Mouse (Mus musculus) intestine, embryonic 15.5 days (tissue): ENCODE results near the gene Bcl2l14. TPM values are rescaled to one million over a fixed set of nuclear protein-coding genes. Genes with fewer than 3 reads are reported as not detected.
A peak's percentile ranks its signal among the peaks of the same experiment; 100 is the strongest.

ENCODE experiments used
- ATAC-seq: fragments of 200-750 bp; cut with Nextera tagmentation; 2 replicates; pipeline ENCODE4 v1.8.0; 2017; ENCODE audit warnings: moderate TSS enrichment, moderate library complexity
- H3K27ac ChIP-seq: fragments of 300-500 bp; sonication (generic); 2 replicates; pipeline ENCODE4 v1.5.1; 2015; ENCODE audit warnings: mild to moderate bottlenecking, inconsistent platforms
- H3K27me3 ChIP-seq: fragments of 300-500 bp; sonication (generic); replicated peaks from 2 replicates; pipeline ENCODE4 v1.6.1; 2015; ENCODE audit warnings: inconsistent platforms
- H3K36me3 ChIP-seq: fragments of 300-500 bp; sonication (generic); 2 replicates; pipeline ENCODE4 v1.6.1; 2015; ENCODE audit warnings: inconsistent platforms
- H3K4me1 ChIP-seq: fragments of 300-500 bp; sonication (generic); replicated peaks from 2 replicates; pipeline ENCODE4 v1.6.1; 2015; ENCODE audit warnings: inconsistent platforms
- H3K4me2 ChIP-seq: fragments of 300-500 bp; sonication (generic); replicated peaks from 2 replicates; pipeline ENCODE4 v1.6.1; 2015; ENCODE audit warnings: mild to moderate bottlenecking, inconsistent platforms
- H3K4me3 ChIP-seq: fragments of 300-500 bp; sonication (generic); replicated peaks from 2 replicates; pipeline ENCODE4 v1.5.1; 2015; ENCODE audit warnings: inconsistent platforms
- H3K9ac ChIP-seq: fragments of 300-500 bp; sonication (generic); 2 replicates; pipeline ENCODE4 v1.6.1; 2015; ENCODE audit warnings: inconsistent platforms
- H3K9me3 ChIP-seq: fragments of 300-500 bp; sonication (generic); 2 replicates; pipeline ENCODE4 v1.6.1; 2016; ENCODE audit warnings: inconsistent platforms
- WGBS: fragments of 180-500 bp; shearing (Covaris S2); methylation state at CpG from one replicate; pipeline ENCODE4 v1.1.7; 2015; 5-methylcytosine and 5-hydroxymethylcytosine counted together
- polyA plus RNA-seq: library from polyadenylated mRNA; unstranded; fragments of >200 nt; fragmentation: Nextera tagmentation; extraction: Ambion mirVana; gene quantifications from 2 replicates; pipeline ENCODE4 v1.2.1, GENCODE M21; 2015

Bcl2l14 gene
- polyA plus RNA-seq, 1 experiment from 2014 or later, result 3.9 TPM

DNA sequence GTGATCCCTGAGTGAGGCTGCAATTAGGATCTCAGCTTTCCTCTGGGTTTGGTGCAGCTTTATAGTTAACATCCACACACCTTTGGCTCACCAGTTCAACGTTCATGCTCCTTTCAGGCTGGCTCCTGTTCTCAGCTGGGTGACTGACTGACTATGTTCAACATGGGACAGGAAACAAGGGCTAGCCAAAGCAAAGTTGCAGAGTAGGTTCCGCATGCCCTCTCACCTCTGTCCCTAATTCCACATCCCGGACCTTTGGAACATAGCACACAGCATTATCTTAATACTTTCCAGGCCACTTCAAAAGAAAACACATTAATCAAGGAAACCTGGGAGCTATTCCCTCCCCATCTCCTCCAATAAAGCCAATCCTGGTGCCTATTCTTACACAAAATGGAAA is 18.3 kb upstream of the Bcl2l14 start:
- no peak for ATAC-seq
- Histone ChIP-seq H3K36me3 (no peaks in the 10 kb centered on the region), H3K4me1 (no peaks in the 10 kb centered on the region), H3K4me2 (no peak overlapping the region), H3K9me3 (no peaks in the 10 kb centered on the region), H3K9ac (no peak overlapping the region), H3K27ac (no peak overlapping the region), H3K27me3 (no peaks in the 10 kb centered on the region), H3K4me3 (no peak overlapping the region)
- 71% methylated on average over 3 of the region's 3 CpGs for WGBS

DNA sequence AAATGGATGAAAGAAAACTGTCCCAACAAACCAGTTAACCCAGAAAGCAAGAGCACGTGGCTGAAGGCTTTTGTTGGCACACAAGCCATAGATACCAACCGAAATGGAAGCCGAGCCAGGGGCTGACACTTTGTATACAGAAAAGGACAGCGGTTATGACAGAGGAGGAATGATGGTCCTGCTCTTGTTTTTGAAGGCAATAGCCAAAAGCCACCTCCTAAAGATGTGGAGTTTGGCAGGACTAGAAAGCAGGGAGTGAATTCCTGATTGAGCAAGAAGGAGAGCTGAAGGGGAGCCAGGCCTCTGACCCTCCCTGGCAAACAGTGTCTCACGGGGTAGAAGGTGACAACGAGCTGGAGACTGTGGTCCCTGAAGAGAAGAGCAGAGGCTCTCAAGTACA is 14.7 kb upstream of the Bcl2l14 start:
- WGBS, result 76% methylated on average over 6 of the region's 6 CpGs
- H3K9me3 ChIP-seq, result no peaks in the 10 kb centered on the region
- no peaks in the 10 kb centered on the region for H3K27me3 ChIP-seq
- no peak overlapping the region for H3K9ac ChIP-seq
- no peak for ATAC-seq
- H3K4me3 ChIP-seq, result no peak overlapping the region
- H3K4me1 ChIP-seq, result no peaks in the 10 kb centered on the region
- no peak overlapping the region for H3K27ac ChIP-seq
- H3K4me2 ChIP-seq, result no peak overlapping the region
- H3K36me3 ChIP-seq, result no peaks in the 10 kb centered on the region

DNA sequence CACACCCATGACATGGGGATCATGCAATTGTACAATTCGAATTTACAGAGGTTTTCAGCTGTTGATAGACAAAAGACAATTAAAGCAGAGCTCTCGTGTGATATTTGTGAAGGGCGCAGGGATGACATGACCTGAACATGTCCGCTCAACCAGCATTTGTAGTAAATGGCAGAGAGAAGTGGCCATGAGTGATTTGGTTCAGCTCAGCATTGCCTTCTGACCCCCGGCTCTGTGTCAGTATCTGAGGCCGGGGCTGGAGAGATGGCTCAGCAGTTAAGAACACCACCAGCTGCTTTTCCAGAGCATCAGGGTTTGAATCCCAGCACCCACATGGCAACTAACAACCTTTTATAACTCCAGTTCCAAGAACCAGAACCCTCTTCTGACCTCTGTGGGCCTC is 10.2 kb upstream of the Bcl2l14 start:
- Histone ChIP-seq H3K4me2 (no peak overlapping the region), H3K27ac (no peak overlapping the region), H3K36me3 (no peaks in the 10 kb centered on the region), H3K4me3 (no peak overlapping the region), H3K9me3 (no peaks in the 10 kb centered on the region), H3K4me1 (no peaks in the 10 kb centered on the region), H3K9ac (no peak overlapping the region), H3K27me3 (no peaks in the 10 kb centered on the region)
- WGBS, result 82% methylated on average over 6 of the region's 6 CpGs
- ATAC-seq, result no peak

DNA sequence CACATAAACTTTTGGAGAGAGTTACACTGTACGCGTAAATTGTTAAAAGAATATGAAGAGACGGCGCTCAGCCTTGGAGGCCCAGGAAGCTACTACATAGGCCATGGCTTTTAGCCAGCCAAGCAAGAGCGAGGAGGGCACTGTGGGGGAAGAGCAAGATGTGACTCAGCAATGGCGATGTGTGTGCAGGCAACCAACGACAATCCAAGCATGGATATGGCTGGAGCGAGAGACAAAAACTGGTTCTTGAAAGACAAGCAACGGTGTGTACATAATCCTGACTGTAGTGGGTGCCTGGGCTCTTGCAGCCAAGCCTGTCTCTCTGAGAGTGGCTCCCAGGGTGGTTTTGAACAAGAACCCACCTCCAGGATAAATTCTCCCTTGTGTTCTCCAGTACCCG is 8.7 kb upstream of the Bcl2l14 start:
- H3K4me3 ChIP-seq, result no peak overlapping the region
- H3K27me3 ChIP-seq, result no peaks in the 10 kb centered on the region
- no peaks in the 10 kb centered on the region for H3K4me1 ChIP-seq
- H3K9me3 ChIP-seq, result no peaks in the 10 kb centered on the region
- no peak overlapping the region for H3K4me2 ChIP-seq
- no peak overlapping the region for H3K27ac ChIP-seq
- 86% methylated on average over 10 of the region's 10 CpGs for WGBS
- ATAC-seq, result no peak
- no peak overlapping the region for H3K9ac ChIP-seq
- no peaks in the 10 kb centered on the region for H3K36me3 ChIP-seq

DNA sequence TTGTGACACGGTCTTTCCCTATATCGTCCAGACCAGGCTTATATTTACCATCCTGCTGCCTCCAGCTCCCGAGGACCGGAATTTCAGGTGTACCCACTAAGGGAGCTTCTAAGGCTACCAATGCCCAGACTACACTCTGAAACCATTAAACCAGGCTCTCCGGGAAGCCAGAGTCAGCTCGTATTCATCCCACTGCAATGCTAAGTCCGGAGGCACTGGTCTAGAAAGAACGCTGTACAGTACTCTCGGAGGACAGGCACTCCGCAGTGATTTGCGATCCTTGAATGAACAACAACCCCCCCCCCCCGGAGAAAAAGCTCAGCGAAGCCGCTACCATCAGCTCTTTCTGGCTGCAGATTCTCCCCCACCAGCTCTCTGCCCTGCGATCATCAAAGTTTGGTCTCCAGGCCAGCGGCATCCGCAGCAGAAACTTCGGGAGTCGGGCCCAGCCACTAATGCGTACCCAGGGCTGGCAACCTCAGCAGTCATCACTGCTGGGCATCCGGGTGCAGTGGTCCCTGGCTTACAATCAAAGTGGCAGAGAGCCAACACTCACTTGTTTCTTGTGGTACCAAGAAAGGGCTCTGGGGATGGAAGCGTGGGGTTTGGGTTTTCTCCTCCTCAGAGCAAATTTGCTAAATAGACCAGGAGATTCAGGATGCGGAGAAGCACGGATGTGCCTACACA is 7.6 kb upstream of the Bcl2l14 start:
- no peak overlapping the region for H3K27ac ChIP-seq
- no peak for ATAC-seq
- H3K4me2 ChIP-seq, result no peak overlapping the region
- no peaks in the 10 kb centered on the region for H3K27me3 ChIP-seq
- no peak overlapping the region for H3K9ac ChIP-seq
- no peaks in the 10 kb centered on the region for H3K36me3 ChIP-seq
- 76% methylated on average over 24 of the region's 24 CpGs for WGBS
- H3K4me3 ChIP-seq, result no peak overlapping the region
- H3K4me1 ChIP-seq, result no peaks in the 10 kb centered on the region
- no peaks in the 10 kb centered on the region for H3K9me3 ChIP-seq

DNA sequence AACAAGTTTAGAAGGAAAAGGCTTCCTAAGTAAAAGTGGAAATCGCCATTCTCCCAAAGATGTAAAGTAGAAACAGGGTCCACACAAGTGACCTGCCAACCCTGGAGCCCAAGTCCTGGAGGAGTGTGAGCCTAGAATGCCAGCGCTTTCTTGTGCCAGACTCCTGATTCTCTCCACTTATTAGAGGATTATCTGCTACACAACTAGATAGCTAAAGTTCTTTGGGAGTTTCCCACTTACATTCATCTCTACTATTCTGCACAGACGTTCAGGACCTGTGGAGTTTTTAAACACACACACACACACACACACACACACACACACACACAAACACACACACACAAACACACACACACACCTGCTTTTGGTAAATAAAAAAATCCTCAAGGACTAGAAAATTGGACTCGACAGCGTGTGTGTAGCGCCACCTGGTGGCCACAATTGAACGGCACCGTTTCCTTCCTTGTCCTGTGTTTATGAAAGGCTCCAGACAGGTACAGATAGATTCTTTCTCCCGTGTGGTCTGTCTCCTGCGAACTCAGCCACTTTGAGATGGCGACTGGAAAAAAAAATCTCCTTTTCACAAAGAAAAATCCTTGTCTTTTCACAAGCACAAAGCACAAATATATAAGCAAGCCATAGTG is 6.7 kb upstream of the Bcl2l14 start:
- H3K27ac ChIP-seq, result no peak overlapping the region
- no peak overlapping the region for H3K4me2 ChIP-seq
- no peaks in the 10 kb centered on the region for H3K36me3 ChIP-seq
- 15% methylated on average over 11 of the region's 11 CpGs for WGBS
- ATAC-seq, result no peak
- no peak overlapping the region for H3K9ac ChIP-seq
- H3K4me1 ChIP-seq, result no peaks in the 10 kb centered on the region
- H3K9me3 ChIP-seq, result no peaks in the 10 kb centered on the region
- no peak overlapping the region for H3K4me3 ChIP-seq
- H3K27me3 ChIP-seq, result no peaks in the 10 kb centered on the region

DNA sequence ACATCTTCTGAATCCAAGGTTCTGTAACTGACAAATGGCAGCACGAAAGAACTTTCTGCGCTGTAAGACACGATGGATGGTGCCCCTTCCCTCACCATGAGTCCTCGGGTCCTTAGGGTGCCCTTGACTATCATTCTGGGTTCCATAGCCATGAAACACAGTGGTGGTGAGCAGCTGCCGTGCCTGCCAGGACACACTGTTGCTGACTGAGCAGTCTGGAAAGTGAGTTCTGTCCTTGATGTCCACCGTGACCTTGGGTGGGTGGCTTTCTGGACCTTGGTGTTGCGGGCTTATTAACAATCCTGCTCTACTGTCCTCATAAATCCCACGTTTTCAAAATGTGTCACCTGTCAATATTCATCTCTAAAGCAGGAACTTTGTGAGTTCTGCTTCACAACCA is 6.2 kb upstream of the Bcl2l14 start:
- Histone ChIP-seq H3K4me2 (no peak overlapping the region), H3K4me1 (no peaks in the 10 kb centered on the region), H3K27me3 (no peaks in the 10 kb centered on the region), H3K9ac (no peak overlapping the region), H3K4me3 (no peak overlapping the region), H3K9me3 (no peaks in the 10 kb centered on the region), H3K36me3 (no peaks in the 10 kb centered on the region), H3K27ac (no peak overlapping the region)
- 68% methylated on average over 8 of the region's 8 CpGs for WGBS
- ATAC-seq, result no peak

DNA sequence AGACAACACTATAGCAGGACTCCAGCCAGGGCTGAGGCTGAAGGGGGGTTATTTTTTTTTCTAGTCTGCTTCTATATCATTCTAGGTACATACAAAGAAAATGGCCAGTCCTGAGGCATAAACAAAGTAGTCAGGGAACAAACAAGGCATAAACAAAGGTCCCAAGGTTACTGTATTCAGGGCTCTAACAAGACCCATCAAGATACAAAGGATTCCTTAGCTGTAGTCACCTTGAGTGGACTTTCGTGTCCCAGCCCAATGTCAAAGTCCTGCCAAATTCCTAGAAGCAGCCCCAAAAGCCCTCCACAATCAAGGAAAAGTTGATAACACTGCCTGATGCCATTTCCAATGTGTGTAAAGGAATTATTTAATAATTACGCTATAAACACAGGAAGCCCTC is 5.3 kb upstream of the Bcl2l14 start:
- Histone ChIP-seq H3K9ac (no peak overlapping the region), H3K4me2 (no peak overlapping the region), H3K36me3 (no peaks in the 10 kb centered on the region), H3K27me3 (no peaks in the 10 kb centered on the region), H3K9me3 (no peaks in the 10 kb centered on the region), H3K27ac (no peak overlapping the region), H3K4me1 (no peaks in the 10 kb centered on the region), H3K4me3 (no peak overlapping the region)
- WGBS, result 81% methylated on average over 2 of the region's 2 CpGs
- ATAC-seq, result no peak

DNA sequence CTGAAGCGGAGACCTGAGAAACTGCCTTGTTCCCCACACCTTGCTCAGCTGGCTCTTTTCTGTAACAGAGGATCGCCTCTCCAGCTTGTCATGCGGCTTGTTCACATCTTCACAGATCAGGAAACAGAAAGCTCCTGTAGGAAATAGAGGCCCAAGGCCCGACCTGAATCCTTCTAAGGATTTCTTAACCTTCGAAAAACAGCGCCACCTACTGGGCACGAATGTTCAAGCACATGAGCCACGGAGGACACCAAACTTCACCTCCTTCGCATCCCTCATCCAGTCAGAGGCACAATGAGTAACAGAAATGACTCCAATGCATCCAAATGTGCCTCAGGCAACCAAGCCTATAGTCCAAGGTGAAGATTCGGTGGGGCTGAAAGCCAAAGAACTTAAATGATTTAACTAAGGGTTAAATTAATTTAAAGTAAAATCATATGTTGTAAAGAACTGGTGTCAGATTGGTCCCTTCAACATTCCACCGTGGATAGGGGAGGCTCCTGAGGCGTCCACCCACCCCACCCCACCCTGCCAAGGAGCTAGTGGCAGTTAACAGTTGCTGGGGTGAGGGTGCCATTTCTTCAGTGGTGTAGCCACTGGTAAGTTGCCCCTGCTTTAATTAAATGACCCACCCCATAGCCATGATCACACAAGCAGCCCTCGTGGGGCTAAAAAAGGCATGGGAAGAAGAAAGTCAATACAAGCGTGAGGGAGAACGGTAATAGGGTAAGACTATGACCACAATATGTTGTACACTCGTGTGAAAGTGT is 7.0 kb downstream of the Bcl2l14 start:
- H3K4me2 ChIP-seq, result peak overlapping the region; percentile 30
- H3K36me3 ChIP-seq, result no peaks in the 10 kb centered on the region
- H3K4me1 ChIP-seq, result peaks cover 4% of the 10 kb centered on the region; the same call in 1 of the 2 replicates
- no peak overlapping the region for H3K9ac ChIP-seq
- no peaks in the 10 kb centered on the region for H3K9me3 ChIP-seq
- no peak overlapping the region for H3K27ac ChIP-seq
- peak; percentile 60 for ATAC-seq
- WGBS, result 37% methylated on average over 16 of the region's 16 CpGs
- no peaks in the 10 kb centered on the region for H3K27me3 ChIP-seq
- H3K4me3 ChIP-seq, result peak overlapping the region; percentile 12; the same call in 1 of the 2 replicates

DNA sequence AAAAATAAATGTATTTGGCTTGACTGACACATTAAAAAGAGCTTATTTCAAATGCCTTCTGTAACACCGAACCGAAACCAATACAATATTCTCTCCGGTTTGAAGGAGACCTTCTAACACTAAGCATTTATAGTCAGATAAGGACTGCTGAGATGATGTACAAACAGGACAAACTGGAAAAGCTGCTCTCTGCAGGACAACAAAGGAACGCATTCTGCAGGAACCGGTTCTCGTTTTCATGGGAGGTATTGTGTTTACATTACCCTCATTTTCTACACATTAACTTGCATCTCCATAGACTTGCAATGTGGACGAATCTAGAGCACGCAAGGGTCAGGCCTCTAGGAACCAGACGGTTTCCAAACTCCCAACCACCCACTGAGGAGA is 7.6 kb downstream of the Bcl2l14 start:
- Histone ChIP-seq H3K27me3 (no peaks in the 10 kb centered on the region), H3K4me3 (peak overlapping the region; percentile 12; the same call in 1 of the 2 replicates), H3K27ac (no peak overlapping the region), H3K4me1 (peaks cover 4% of the 10 kb centered on the region; the same call in 1 of the 2 replicates), H3K9me3 (no peaks in the 10 kb centered on the region), H3K9ac (no peak overlapping the region), H3K36me3 (no peaks in the 10 kb centered on the region), H3K4me2 (peak overlapping the region; percentile 30)
- ATAC-seq, result peak; percentile 86
- 63% methylated on average over 9 of the region's 9 CpGs for WGBS

DNA sequence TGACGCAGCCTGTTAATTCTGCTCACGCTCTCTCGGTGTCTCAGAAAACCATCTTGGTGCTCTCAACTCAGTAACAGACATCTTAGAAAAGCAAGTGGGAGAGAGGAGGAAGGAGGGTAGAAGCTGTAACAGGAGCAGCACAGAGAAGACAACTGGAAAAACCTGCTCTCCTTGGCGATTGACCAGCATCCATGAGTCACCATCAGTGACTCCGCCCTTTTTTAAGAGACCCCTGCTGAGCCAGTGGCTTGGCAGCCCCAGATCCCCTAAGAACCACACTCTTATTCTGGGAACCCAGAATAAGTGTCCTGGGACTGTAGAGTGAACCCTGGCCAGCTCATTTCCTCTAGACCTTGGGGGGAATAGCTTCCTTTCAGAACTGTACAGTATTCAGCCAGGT is 11.1 kb downstream of the Bcl2l14 start:
- Histone ChIP-seq H3K27me3 (no peaks in the 10 kb centered on the region), H3K9me3 (no peaks in the 10 kb centered on the region), H3K27ac (no peak overlapping the region), H3K9ac (no peak overlapping the region), H3K4me1 (peaks cover 4% of the 10 kb centered on the region; the same call in 1 of the 2 replicates), H3K36me3 (no peaks in the 10 kb centered on the region), H3K4me3 (no peak overlapping the region), H3K4me2 (no peak overlapping the region)
- WGBS, result 55% methylated on average over 5 of the region's 5 CpGs
- no peak for ATAC-seq

DNA sequence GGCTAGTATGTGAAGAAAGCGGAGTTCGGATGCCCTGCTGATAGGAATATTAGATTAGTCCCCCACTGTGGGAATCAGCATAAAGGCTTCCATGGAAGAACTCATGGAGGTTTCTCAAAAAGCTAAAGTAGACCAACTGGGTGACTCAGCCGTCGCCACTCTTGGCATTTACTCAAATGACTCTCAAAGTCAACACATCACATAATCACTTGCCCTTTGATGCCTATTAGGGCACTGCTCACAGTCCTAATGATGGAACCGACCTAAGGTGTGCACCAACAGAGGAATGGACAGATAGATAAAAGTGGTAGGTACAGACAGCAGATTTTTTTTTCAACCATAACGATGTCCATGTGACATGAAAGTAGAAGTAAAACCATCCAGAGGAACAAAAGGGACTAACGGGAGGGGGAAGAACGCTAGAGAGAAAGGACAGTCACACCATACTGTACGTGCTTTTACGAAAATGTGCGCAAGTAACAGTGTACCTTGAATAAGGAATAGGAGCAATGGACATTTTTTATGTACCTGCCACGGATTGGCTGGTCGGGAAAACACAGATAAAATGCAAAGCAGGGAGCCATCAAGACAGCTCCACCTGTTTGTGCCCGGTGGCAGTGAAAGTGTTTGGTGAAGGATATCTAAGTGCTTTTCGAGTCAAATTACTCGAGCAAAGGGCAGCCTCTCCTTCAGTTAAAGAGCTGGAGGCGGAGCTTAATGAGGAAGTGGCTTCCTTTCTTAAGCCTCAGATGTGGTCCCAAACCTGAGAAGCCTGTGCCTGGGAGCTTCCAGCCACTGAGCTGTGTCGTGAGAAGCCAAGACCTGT is 17.8 kb downstream of the Bcl2l14 start:
- no peaks in the 10 kb centered on the region for H3K27me3 ChIP-seq
- no peaks in the 10 kb centered on the region for H3K9me3 ChIP-seq
- no peak overlapping the region for H3K9ac ChIP-seq
- no peaks in the 10 kb centered on the region for H3K4me1 ChIP-seq
- ATAC-seq, result peak; percentile 93
- H3K27ac ChIP-seq, result peak overlapping the region; percentile 61; the same call in 1 of the 2 replicates
- peak overlapping the region; percentile 6; the same call in 1 of the 2 replicates for H3K4me3 ChIP-seq
- peak overlapping the region; percentile 50 for H3K4me2 ChIP-seq
- WGBS, result 50% methylated on average over 18 of the region's 18 CpGs
- H3K36me3 ChIP-seq, result no peaks in the 10 kb centered on the region
